Mouse (Mus musculus): Measurements from ENCODE around the gene Cyb5r3. TPM values are rescaled to one million over a fixed set of nuclear protein-coding genes. Genes with fewer than 3 reads are reported as not detected.

The Cyb5r3 gene
- total RNA-seq, 1 experiment from 2014 or later = 217 TPM

Other genes starting within 250 kb of the Cyb5r3 start
- gene Tcf20, start 184.7 kb downstream of the Cyb5r3 start, total RNA-seq (2021) = 75.9 and 85.4 TPM in 2 replicates
- 2.6 and 5.9 TPM in 2 replicates for gene Nfam1, start 139.3 kb downstream of the Cyb5r3 start, total RNA-seq (2021)
- 53.8 and 63.2 TPM in 2 replicates for gene Serhl, start 83.1 kb downstream of the Cyb5r3 start, total RNA-seq (2021)
- gene Rrp7a, start 49.8 kb downstream of the Cyb5r3 start, total RNA-seq (2021) = 95.0 and 99.4 TPM in 2 replicates
- 87.6 and 97.0 TPM in 2 replicates for gene Poldip3, start 23.2 kb downstream of the Cyb5r3 start, total RNA-seq (2021)
- 10.1 and 12.5 TPM in 2 replicates for gene A4galt, start 79.2 kb upstream of the Cyb5r3 start, total RNA-seq (2021)
- gene Arfgap3, start 177.7 kb upstream of the Cyb5r3 start, total RNA-seq (2021) = 19.9 and 25.2 TPM in 2 replicates

Data from adrenal gland, postnatal 14 days (tissue).